Mouse (Mus musculus) kidney, postnatal 10 days (tissue): ENCODE data around the gene Olfr410.

Experiments used
- DNase-seq: peaks from one replicate; pipeline ENCODE4 v3.0.0; 2021; ENCODE audit warnings: mixed read lengths

The Olfr410 gene

DNA sequence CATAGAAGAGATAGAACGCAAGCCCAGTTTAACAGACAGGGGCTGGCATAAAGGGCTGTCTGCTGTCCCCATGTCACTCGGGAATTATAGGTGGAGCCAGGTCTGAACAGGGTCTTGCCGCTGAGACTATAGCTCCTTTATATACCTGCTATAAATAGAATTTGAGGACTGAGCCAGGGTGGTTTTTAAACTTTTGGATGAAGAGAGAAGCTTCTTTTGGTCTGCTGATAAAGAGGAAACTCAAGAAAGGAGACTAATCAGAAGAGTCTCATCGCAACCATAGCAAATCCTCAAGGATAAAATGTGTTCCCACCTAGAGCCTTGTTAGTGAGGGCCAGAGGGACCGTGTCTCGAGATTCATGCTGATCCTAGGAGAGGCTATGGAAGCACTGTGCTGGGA is at the start of gene Olfr410:
Gene Olfr410, minus strand, starts transcription at position 101 of the 400 bp plus-strand sequence.
- DNase-seq = no peak

DNA sequence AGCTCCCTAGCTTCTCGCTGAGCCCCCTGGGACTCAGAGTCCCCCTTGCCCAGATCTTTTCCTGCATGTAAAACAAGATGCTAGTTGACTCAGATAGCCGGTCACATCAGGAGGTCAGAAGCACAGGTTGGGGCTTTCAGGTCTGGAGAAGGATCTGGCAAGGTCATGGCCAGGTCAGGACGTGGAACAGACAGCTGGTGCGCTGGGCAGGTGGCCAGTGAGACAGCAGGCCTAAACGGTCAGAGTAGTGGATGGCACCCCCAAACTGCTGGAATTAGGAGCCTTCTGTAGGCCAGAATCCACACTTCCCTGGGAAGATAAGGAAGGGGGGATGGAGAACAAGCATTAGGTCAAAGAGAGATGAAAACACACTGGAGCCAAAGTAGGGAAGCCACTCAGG is 49.4 kb upstream of the Olfr410 start:
- DNase-seq = no peak

DNA sequence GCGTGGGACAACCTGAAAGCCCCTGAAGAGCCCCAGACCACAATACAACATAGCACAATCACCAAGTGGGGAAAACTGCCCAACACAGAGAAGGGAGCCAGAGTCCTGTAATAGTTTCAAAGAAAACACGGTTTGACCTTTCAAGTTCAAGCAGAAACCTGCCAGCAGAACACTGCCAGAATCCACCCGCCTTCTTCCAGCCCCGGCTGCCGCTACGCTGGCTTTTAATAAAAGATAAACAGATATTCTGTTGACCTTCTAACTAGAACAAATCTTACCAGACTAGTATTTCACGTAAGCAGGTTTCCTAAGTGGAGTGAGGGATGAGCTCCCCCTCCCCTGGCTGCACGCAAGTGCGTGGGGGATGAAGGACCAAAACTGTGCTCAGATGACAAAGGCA is 47.8 kb upstream of the Olfr410 start:
- no peak for DNase-seq

DNA sequence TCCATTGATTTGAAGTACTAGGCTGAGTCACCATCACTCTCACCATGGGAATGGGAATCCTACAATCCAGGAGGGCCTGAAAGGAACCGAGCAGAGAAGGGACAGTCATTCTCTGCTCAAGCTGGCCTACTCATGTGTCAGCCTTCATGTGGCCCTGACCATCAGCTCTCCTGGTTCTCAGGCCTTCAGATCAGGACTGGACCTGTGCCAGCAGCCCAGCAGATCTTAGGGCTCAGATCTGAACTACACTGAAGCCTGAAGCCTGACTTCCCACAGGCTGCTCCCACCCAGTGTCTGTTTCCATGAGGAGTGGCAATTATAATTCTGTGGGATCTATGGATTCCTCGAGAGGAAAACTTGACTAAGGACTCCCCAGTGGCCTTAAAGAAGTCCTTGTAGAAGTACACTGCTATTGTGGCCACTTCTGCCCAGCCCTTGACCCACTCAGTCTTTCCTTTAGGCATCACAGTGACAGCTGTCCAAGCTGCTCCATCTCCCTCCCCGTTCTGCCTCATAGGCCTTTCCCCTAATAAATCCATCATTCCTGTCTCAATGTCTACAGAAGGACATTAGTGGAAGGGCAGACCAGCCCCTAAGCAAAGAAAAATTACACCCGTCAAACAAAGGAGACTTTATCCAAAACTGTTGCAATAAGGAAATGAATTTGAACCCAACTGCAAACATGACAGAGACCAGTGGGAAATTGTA is 41.5 kb upstream of the Olfr410 start:
- DNase-seq = peak; percentile 18

DNA sequence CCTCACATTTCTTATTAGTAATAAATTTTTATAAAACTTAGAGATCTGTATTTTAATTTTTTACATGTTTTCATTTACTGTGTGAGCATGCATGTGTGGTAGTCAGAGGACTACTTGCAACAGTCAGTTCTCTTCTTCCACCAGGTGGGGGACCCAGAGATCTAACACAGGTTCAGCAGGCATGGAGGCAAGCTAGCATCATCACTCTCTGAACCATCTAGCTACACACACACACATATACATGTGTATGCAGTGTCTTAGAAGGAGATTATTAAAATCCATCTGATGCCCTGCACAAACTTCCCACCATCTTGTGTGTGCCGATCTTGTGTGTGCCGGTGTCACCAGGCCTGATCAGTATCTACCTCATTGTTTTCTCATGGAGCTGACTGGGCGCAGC is 39.0 kb upstream of the Olfr410 start:
- DNase-seq = peak; percentile 70

DNA sequence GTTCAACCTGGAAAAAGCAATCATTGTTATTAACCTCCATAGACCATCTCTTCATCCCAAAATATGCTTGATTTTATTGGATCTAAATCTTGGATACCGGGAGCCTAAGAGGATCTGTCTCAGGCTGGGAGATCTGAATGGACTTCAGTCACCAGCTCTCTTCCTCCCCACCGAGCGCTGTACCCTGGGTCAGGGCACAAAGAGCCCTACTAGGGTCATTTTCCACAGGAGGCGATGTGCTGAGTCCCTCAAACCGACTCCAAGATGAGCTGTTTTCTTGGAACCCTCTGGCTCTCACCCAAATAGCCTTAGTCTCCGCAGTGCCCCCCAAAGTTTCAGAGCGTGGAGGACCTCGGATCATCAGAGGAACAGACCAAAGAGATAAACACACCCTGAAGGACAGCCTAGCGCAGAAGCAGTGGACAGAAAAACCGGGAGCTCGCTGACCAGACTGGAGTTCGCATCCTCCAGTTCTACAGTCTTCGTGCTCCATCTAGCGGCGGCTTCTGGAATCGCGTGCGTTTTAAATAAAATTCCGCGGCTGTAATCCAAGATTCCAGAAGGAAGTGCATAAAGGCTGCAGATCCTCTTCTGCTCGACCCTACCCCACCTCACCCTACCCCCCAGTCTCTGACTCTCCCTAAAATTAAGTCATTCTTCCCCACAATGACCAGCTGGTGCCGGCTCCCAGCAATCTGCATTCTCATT is 33.7 kb upstream of the Olfr410 start:
- peak; percentile 84 for DNase-seq

DNA sequence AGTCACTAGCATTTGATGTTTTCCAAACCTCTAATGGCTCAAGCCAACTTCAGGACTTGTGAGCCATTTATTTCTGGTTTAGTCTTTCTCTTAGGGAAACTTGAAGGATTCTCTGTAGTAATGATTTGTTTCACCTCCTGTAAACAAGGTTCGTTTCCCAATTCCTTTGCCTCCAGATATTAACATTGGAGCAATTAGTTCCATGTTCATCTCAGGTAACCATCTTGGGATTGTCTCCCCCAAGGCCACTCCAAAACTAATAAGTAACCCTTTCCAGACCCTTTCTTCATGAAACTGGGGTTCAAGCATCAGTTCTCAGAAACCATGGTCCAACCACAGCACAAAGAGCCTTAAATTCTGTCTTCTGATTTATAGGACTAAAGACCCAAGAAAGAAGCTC is 23.9 kb upstream of the Olfr410 start, which contains the start of gene Olfr412:
Gene Olfr412, plus strand, starts transcription at position 301 of the 400 bp plus-strand sequence.
- no peak for DNase-seq

DNA sequence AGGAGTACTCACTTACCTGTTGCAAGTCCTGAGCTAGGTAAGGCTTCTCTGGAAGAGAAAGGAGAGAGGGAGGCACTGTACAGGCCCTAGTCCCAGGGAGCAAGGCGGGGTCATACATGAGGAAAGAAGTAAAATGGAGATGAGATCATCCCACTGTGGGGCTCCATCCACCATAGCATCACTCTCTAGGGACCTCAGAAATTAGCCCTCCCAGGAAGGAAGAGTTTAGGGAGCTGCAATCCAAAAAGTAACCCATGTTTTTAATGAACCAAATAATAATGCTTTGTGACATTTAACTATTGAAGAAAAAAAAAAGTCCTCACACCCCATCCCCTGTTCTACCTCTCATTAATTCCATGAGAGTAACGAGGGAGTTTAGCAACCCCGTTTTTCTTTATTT is 14.7 kb upstream of the Olfr410 start, which contains the start of gene Olfr411:
Gene Olfr411, minus strand, starts transcription at position 101 of the 400 bp plus-strand sequence.
- no peak for DNase-seq

DNA sequence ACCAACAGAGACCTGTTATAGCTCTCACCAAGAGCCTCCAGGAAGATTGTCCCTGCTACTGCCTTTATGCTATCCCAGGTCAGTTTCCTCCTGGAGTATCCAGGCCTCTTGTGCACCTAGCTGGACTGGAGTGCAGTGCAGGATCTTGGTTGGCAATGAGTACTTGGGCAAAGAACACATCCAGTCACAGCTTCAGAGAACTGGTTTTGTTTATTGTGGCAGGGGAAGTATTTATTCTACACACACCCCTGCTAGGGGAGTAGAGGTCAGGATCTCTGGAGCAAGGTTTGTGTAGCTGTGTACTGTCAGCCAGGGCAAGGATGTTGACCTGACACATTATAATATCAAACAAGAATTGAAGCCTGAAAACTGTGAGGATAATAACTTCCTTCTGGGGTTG is 9.1 kb downstream of the Olfr410 start:
- DNase-seq = no peak

DNA sequence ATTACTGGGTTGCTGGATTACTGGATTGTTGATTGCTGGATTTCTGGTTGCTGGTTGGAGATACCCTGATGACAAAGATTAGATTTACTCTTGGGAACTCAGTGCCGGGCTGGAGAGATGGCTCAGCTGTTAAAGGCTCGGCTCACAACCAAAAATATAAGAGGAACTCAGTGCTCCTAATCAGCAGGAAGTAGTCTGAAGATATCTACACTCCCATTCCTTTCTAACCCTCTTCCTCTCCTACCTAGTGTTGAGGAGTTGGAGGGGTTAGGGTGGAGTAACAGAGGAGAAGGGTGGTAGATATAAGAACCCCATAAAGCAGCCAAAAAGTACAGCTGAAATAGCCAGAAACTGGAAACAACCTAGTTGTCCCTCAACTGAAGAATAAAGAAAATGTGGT is 11.8 kb downstream of the Olfr410 start:
- DNase-seq = no peak

DNA sequence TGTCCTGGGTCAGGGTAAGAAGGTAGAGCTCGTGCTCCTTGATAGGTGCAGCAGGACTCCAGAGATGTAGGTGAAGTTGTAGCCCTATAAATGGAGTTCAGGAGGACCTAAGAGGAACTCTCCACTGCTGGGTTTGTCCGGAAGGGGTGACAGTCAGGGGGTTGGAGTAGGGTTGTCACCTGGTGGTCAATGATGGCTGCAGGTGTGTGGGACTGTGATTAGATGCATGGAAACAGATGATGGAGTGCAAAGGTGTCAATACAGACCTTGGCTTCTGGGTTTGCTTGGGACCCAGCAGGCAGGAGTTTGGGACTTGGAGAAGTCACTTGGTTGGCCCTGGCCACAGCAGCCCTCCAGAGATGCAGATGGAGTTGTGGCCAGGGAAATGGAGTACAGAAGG is 50.6 kb downstream of the Olfr410 start:
- no peak for DNase-seq

DNA sequence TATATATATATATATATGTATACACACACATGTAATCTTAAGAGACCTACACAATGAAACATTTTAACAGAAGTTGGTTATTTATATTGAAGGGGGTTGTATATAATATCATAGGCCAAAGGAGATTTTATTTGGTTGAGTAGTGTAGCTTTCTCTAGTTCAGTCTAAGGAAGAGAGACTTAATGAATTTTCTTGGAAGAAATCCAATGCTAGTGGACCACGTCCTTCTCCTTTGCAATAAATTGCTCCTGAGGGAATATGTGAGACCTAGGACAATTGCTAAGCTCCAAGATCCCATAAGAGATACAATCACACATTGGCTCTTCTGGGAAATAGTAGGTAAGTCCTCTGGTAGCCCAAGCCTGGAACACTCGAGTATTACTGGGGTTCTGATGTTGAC is 54.4 kb downstream of the Olfr410 start, which contains the start of gene Olfr59:
Gene Olfr59, plus strand, starts transcription at position 301 of the 400 bp plus-strand sequence.
- no peak for DNase-seq
